In genomic region chr6:11907269-11908032, GRCm38 (mm10) we compare ENCODE assay signal across 8 mouse cellular contexts. TPM values are rescaled to one million over a fixed set of nuclear protein-coding genes. Genes with fewer than 3 reads are reported as not detected.
DNase-seq lines count a peak whose midpoint lies in the region; ATAC-seq and TF ChIP-seq lines count a peak whose summit lies in the region.

Gene Ndufa4, minus strand, starts transcription at chr6:11907497.
Gene Phf14, plus strand, starts transcription at chr6:11907809.

- no peaks in the 10 kb centered on the region for H3K27me3 ChIP-seq in embryonic facial prominence, embryonic 14.5 days (replicated peaks; ENCODE audit: control insufficient read depth, insufficient read depth, low read length)
- no peaks in the 10 kb centered on the region for H3K27me3 ChIP-seq in heart, adult 2 months (ENCODE audit: control insufficient read depth, insufficient read depth, low read length)
- H3K27me3 ChIP-seq in limb, embryonic 13.5 days = no peaks in the 10 kb centered on the region
- no peaks in the 10 kb centered on the region for H3K27me3 ChIP-seq in midbrain, embryonic 16.5 days (ENCODE audit: control insufficient read depth, insufficient read depth, low read depth, low read length)

- H3K9ac ChIP-seq in embryonic facial prominence, embryonic 14.5 days (ENCODE audit: low read depth, low read length) = peak within 1 kb of the TSS; percentile 94
- peak within 1 kb of the TSS; percentile 95 for H3K9ac ChIP-seq in heart, adult 2 months (ENCODE audit: low read depth, low read length)
- H3K9ac ChIP-seq in limb, embryonic 13.5 days = peak within 1 kb of the TSS; percentile 93
- peak within 1 kb of the TSS; percentile 90 for H3K9ac ChIP-seq in midbrain, embryonic 16.5 days (ENCODE audit: low read depth, low read length)

- peak within 1 kb of the TSS; percentile 84 for H3K27ac ChIP-seq in embryonic facial prominence, embryonic 14.5 days (replicated peaks; ENCODE audit: low read depth, low read length)
- peak within 1 kb of the TSS; percentile 92 for H3K27ac ChIP-seq in heart, adult 2 months
- H3K27ac ChIP-seq in limb, embryonic 13.5 days = peak within 1 kb of the TSS; percentile 81
- peak within 1 kb of the TSS; percentile 82 for H3K27ac ChIP-seq in midbrain, embryonic 16.5 days (ENCODE audit: low read length)

- H3K4me3 ChIP-seq in embryonic facial prominence, embryonic 14.5 days (ENCODE audit: low read depth, low read length) = peak within 1 kb of the TSS; percentile 88
- H3K4me3 ChIP-seq in heart, adult 2 months = peak within 1 kb of the TSS; percentile 84
- peak within 1 kb of the TSS; percentile 89 for H3K4me3 ChIP-seq in limb, embryonic 13.5 days
- peak within 1 kb of the TSS; percentile 86 for H3K4me3 ChIP-seq in midbrain, embryonic 16.5 days (ENCODE audit: low read depth, low read length)

- peak; percentile 99 for TF ChIP-seq POLR2A in heart, adult 2 months (IDR thresholded peaks at IDR 0.05; ENCODE audit: insufficient read depth, low read depth, low read length)

- peak; percentile 96 for DNase-seq in 3T3-L1 (ENCODE audit: low read depth, low spot score)
- peak; percentile 69 to 85 for DNase-seq in adrenal gland, postnatal 4 days (ENCODE audit: low spot score in 2 of 2)
- DNase-seq in embryonic facial prominence, embryonic 14.5 days (ENCODE audit: low spot score) = peak; percentile 96
- DNase-seq in heart, adult 2 months = peak; percentile 94 to 95
- peak; percentile 93 to 94 for DNase-seq in kidney, adult 8-10 months
- peak; percentile 92 for DNase-seq in spleen, postnatal 10 days (ENCODE audit: low spot score in 2 of 2)

- intact Hi-C loops in heart, adult 2 months (cut with DNase I) = loop anchor here (1.0 kb wide), 1 partner anchor 18 kb away; no protein-coding TSS in a partner anchor

- H3K36me3 ChIP-seq in embryonic facial prominence, embryonic 14.5 days (ENCODE audit: control insufficient read depth, insufficient read depth, low read length) = peaks cover 27% of the 10 kb centered on the region
- peaks cover 22% of the 10 kb centered on the region for H3K36me3 ChIP-seq in heart, adult 2 months (ENCODE audit: control insufficient read depth, insufficient read depth, low read length)
- peaks cover 27% of the 10 kb centered on the region for H3K36me3 ChIP-seq in limb, embryonic 13.5 days
- 0 out of 2 replicates have a peak, but pooled peaks cover 2% of the 10 kb centered on the region for H3K36me3 ChIP-seq in midbrain, embryonic 16.5 days (ENCODE audit: control insufficient read depth, insufficient read depth, low read length)

- WGBS in embryonic facial prominence, embryonic 14.5 days = under 1% methylated on average over 57 of the region's 59 CpGs
- WGBS in heart, adult 2 months = under 1% methylated on average over 59 of the region's 59 CpGs
- WGBS in limb, embryonic 13.5 days = under 1% methylated on average over 59 of the region's 59 CpGs
- WGBS in midbrain, embryonic 16.5 days = under 1% methylated on average over 59 of the region's 59 CpGs

- H3K79me2 ChIP-seq in heart, adult 2 months (replicated peaks; ENCODE audit: control insufficient read depth, insufficient read depth, low read length) = peaks cover 2% of the 10 kb centered on the region

- ATAC-seq in embryonic facial prominence, embryonic 14.5 days (ENCODE audit: low read depth) = peak; percentile 98
- peak; percentile 97 for ATAC-seq in limb, embryonic 13.5 days (ENCODE audit: low FRiP score, low read depth)
- ATAC-seq in midbrain, embryonic 16.5 days = peak; percentile 98

- H3K4me2 ChIP-seq in embryonic facial prominence, embryonic 14.5 days (ENCODE audit: low read depth, low read length) = peak within 1 kb of the TSS; percentile 77
- peak within 1 kb of the TSS; percentile 79 for H3K4me2 ChIP-seq in limb, embryonic 13.5 days (replicated peaks)
- H3K4me2 ChIP-seq in midbrain, embryonic 16.5 days (ENCODE audit: low read length) = peak within 1 kb of the TSS; percentile 86

- TF ChIP-seq EP300 in heart, adult 2 months (IDR thresholded peaks at IDR 0.05; ENCODE audit: insufficient read depth, low read depth, low read length) = peak; percentile 61; the same call in 1 of the 2 replicates

- peaks cover 12% of the 10 kb centered on the region; the same call in 1 of the 2 replicates for H3K4me1 ChIP-seq in embryonic facial prominence, embryonic 14.5 days (ENCODE audit: control insufficient read depth, insufficient read depth, low read length)
- peaks cover 5% of the 10 kb centered on the region for H3K4me1 ChIP-seq in heart, adult 2 months (ENCODE audit: control insufficient read depth, insufficient read depth, low read length)
- H3K4me1 ChIP-seq in limb, embryonic 13.5 days = peaks cover 19% of the 10 kb centered on the region
- H3K4me1 ChIP-seq in midbrain, embryonic 16.5 days (ENCODE audit: control insufficient read depth, insufficient read depth, low read length) = peaks cover 19% of the 10 kb centered on the region

- H3K9me3 ChIP-seq in embryonic facial prominence, embryonic 14.5 days (ENCODE audit: control insufficient read depth, low read length) = no peaks in the 10 kb centered on the region
- H3K9me3 ChIP-seq in limb, embryonic 13.5 days = no peaks in the 10 kb centered on the region
- no peaks in the 10 kb centered on the region for H3K9me3 ChIP-seq in midbrain, embryonic 16.5 days (replicated peaks; ENCODE audit: control insufficient read depth, low read length, poor library complexity, severe bottlenecking)

- peak; percentile 9; the same call in 1 of the 2 replicates for TF ChIP-seq CTCF in heart, adult 2 months (IDR thresholded peaks at IDR 0.05)

RNA-seq across cellular contexts. Expression of gene Ndufa4, which starts in this region (rescaled TPM):
- 100 to 1,000 TPM; 671 to 748 TPM for total RNA-seq in adrenal gland, postnatal 4 days (2021)
- 847 and 957 TPM in 2 replicates for polyA plus RNA-seq in embryonic facial prominence, embryonic 14.5 days (2014; fragmentation: Nextera tagmentation; extraction: Ambion mirVana)
- total RNA-seq in heart, adult 2 months (2021) = 1,000 to 10,000 TPM; 2,754 to 3,253 TPM
- 2,447 and 2,960 TPM in 2 replicates for polyA plus RNA-seq in heart, adult 2 months (2012; rRNA removed)
- polyA plus RNA-seq in limb, embryonic 13.5 days (2015; fragmentation: Nextera tagmentation; extraction: Ambion mirVana) = 788 and 825 TPM in 2 replicates
- 916 and 1,020 TPM in 2 replicates for polyA plus RNA-seq in midbrain, embryonic 16.5 days (2015; fragmentation: Nextera tagmentation; extraction: Ambion mirVana)

RNA-seq across cellular contexts. Expression of gene Phf14, which starts in this region (rescaled TPM):
- 10 to 100 TPM; 86.9 to 87.2 TPM for total RNA-seq in adrenal gland, postnatal 4 days (2021)
- polyA plus RNA-seq in embryonic facial prominence, embryonic 14.5 days (2014; fragmentation: Nextera tagmentation; extraction: Ambion mirVana) = 71.3 and 72.2 TPM in 2 replicates
- total RNA-seq in heart, adult 2 months (2021) = 10 to 100 TPM; 45.9 to 47.4 TPM
- 8.4 and 21.6 TPM in 2 replicates for polyA plus RNA-seq in heart, adult 2 months (2012; rRNA removed)
- polyA plus RNA-seq in limb, embryonic 13.5 days (2015; fragmentation: Nextera tagmentation; extraction: Ambion mirVana) = 95.6 and 106 TPM in 2 replicates
- polyA plus RNA-seq in midbrain, embryonic 16.5 days (2015; fragmentation: Nextera tagmentation; extraction: Ambion mirVana) = 81.2 and 90.8 TPM in 2 replicates

Comparison
In these comparisons a context has a peak if more than half of its experiments do, and no peak if none do; other contexts are left out.
1. Peak in every context shown above with its lines: DNase-seq, ATAC-seq, H3K4me3 ChIP-seq and H3K27ac ChIP-seq.